Mouse (Mus musculus) urinary bladder, postnatal 4 days (tissue): Measurements from ENCODE around the gene Fam162a.
"Not testable (repeated sequence)": the region's sequence is repeated elsewhere in the genome, so short reads cannot be mapped to it uniquely, and the experiment has no call there.

Source experiments
- DNase-seq, 2 experiments: peaks; one replicate each; pipeline ENCODE4 v3.0.0; 2021 to 2022; ENCODE audit warnings: low spot score in 2 of 2

Gene Fam162a

GRCm38 (mm10) chr16:36062534-36062933 lies 8.9 kb downstream of the Fam162a start:
- not testable (repeated sequence) for DNase-seq

GRCm38 (mm10) chr16:36057933-36058475 lies 13.4 kb downstream of the Fam162a start:
- DNase-seq, result no peak

- DNase-seq, result no peak
Measured at GRCm38 (mm10) chr16:36056416-36056815, 15.0 kb downstream of the Fam162a start.

- DNase-seq, result no peak
Measured at GRCm38 (mm10) chr16:36054920-36055319, 16.5 kb downstream of the Fam162a start.

GRCm38 (mm10) chr16:36053524-36054275 lies 17.7 kb downstream of the Fam162a start:
- DNase-seq, result no peak

GRCm38 (mm10) chr16:36051491-36051890 lies 19.9 kb downstream of the Fam162a start:
- no peak for DNase-seq

GRCm38 (mm10) chr16:36047538-36047937 lies 23.9 kb downstream of the Fam162a start:
- DNase-seq, result no peak

- no peak for DNase-seq
Measured at GRCm38 (mm10) chr16:36043964-36044363, 27.4 kb downstream of the Fam162a start.

- DNase-seq, result no peak
Measured at GRCm38 (mm10) chr16:36043073-36043472, 28.3 kb downstream of the Fam162a start.

GRCm38 (mm10) chr16:36041625-36042020 lies 29.8 kb downstream of the Fam162a start:
- no peak for DNase-seq

- peak; percentile 82 to 86 for DNase-seq
Measured at GRCm38 (mm10) chr16:36040640-36041624, 30.5 kb downstream of the Fam162a start, which contains the start of gene Wdr5b. Wdr5b (plus strand) TSS chr16:36041190.

- not testable (repeated sequence) for DNase-seq
Measured at GRCm38 (mm10) chr16:36028120-36028519, 43.3 kb downstream of the Fam162a start.

- DNase-seq, result no peak
Measured at GRCm38 (mm10) chr16:36016335-36016734, 55.1 kb downstream of the Fam162a start.

GRCm38 (mm10) chr16:36008396-36008795 lies 63.0 kb downstream of the Fam162a start:
- DNase-seq, result no peak

GRCm38 (mm10) chr16:35998852-35999251 lies 72.5 kb downstream of the Fam162a start:
- DNase-seq, result not testable (repeated sequence)
